In the genomic region with DNA sequence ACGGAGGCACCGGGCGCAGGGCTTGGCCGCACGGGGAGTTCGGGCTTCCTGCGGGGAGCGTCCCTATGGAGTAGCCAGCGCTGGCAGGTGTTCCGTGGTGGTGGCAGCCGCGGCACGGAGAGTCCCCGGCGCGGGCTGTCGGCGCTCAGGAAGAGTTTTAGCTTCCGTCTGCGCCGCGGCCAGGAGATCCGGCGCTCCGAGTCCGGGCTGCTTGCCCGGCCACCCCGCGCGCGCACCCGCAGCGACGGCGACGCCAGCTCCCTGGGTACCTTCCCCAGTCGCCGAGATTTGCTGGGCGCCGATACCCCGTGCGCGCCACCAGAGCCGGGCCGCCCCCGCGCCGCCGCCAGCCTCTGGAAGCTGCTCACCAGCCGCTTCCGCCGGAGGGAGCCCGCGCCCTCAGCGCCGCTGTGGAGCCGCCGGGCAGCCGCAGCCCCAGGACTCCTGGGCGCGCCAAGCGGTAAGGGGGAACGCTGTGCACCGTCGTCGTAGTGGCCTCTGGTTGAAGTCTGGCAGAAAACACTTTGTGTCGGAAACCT, we compare ENCODE assay signal across 8 mouse cellular contexts. TPM values are rescaled to one million over a fixed set of nuclear protein-coding genes. Genes with fewer than 3 reads are reported as not detected.
DNase-seq lines count a peak whose midpoint lies in the region; ATAC-seq and TF ChIP-seq lines count a peak whose summit lies in the region.

No protein-coding gene starts in this region.

- H3K4me2 ChIP-seq in intestine, postnatal 0 days (replicated peaks; ENCODE audit: low read depth): peak overlapping the region; percentile 85
- H3K4me2 ChIP-seq in liver, embryonic 12.5 days: peak overlapping the region; percentile 68
- peak overlapping the region; percentile 61 for H3K4me2 ChIP-seq in neural tube, embryonic 14.5 days (ENCODE audit: low read depth, low read length)

- peak; percentile 57 for TF ChIP-seq CTCF in intestine, postnatal 0 days (IDR thresholded peaks at IDR 0.05; ENCODE audit: low read depth)

- DNase-seq in adrenal gland, postnatal 25 days: peak; percentile 74
- peak; percentile 52 to 61 for DNase-seq in thymus, postnatal 36 days

- peak overlapping the region; percentile 27 for H3K4me3 ChIP-seq in erythroblast, embryonic 14.5 days (replicated peaks)
- H3K4me3 ChIP-seq in intestine, postnatal 0 days (ENCODE audit: low read depth, low read length): peak overlapping the region; percentile 43
- H3K4me3 ChIP-seq in liver, embryonic 12.5 days: peak overlapping the region; percentile 46
- peak overlapping the region; percentile 25 for H3K4me3 ChIP-seq in neural tube, embryonic 14.5 days (ENCODE audit: low read depth, low read length)

- H3K36me3 ChIP-seq in erythroblast, embryonic 14.5 days (ENCODE audit: control insufficient read depth): peaks cover 50% of the 10 kb centered on the region
- peaks cover 23% of the 10 kb centered on the region for H3K36me3 ChIP-seq in intestine, postnatal 0 days (ENCODE audit: control insufficient read depth, insufficient read depth)
- peaks cover 52% of the 10 kb centered on the region for H3K36me3 ChIP-seq in liver, embryonic 12.5 days
- H3K36me3 ChIP-seq in neural tube, embryonic 14.5 days (ENCODE audit: control insufficient read depth, insufficient read depth, low read length): peaks cover 22% of the 10 kb centered on the region

- no peaks in the 10 kb centered on the region; the same call in 1 of the 2 replicates for H3K9me3 ChIP-seq in erythroblast, embryonic 14.5 days (ENCODE audit: control insufficient read depth, low read length)
- H3K9me3 ChIP-seq in intestine, postnatal 0 days (ENCODE audit: control insufficient read depth): no peaks in the 10 kb centered on the region
- H3K9me3 ChIP-seq in liver, embryonic 12.5 days (replicated peaks): no peaks in the 10 kb centered on the region
- H3K9me3 ChIP-seq in neural tube, embryonic 14.5 days (ENCODE audit: control insufficient read depth, low read length): no peaks in the 10 kb centered on the region

- H3K27ac ChIP-seq in intestine, postnatal 0 days (ENCODE audit: low read depth, low read length): no peak overlapping the region
- H3K27ac ChIP-seq in liver, embryonic 12.5 days: no peak overlapping the region
- H3K27ac ChIP-seq in neural tube, embryonic 14.5 days (ENCODE audit: low read depth, low read length): no peak overlapping the region; the same call in 1 of the 2 replicates

- no peak for ATAC-seq in erythroblast, adult 5-6 weeks (replicated peaks; ENCODE audit: low FRiP score, poor library complexity, severe bottlenecking)
- ATAC-seq in granulocyte monocyte progenitor cell, adult 5-6 weeks (replicated peaks; ENCODE audit: poor library complexity, severe bottlenecking): peak; percentile 51
- ATAC-seq in intestine, postnatal 0 days: no peak
- ATAC-seq in liver, embryonic 12.5 days: no peak
- ATAC-seq in neural tube, embryonic 14.5 days (ENCODE audit: low read depth): peak; percentile 6; the same call in 1 of the 2 replicates

- peaks cover 13% of the 10 kb centered on the region for H3K4me1 ChIP-seq in erythroblast, embryonic 14.5 days (ENCODE audit: control insufficient read depth)
- peaks cover 12% of the 10 kb centered on the region for H3K4me1 ChIP-seq in intestine, postnatal 0 days (replicated peaks; ENCODE audit: control insufficient read depth, insufficient read depth, low read length)
- H3K4me1 ChIP-seq in liver, embryonic 12.5 days: peaks cover 44% of the 10 kb centered on the region
- H3K4me1 ChIP-seq in neural tube, embryonic 14.5 days (ENCODE audit: control insufficient read depth, insufficient read depth, low read length): peaks cover 22% of the 10 kb centered on the region

- H3K27me3 ChIP-seq in erythroblast, embryonic 14.5 days (ENCODE audit: control insufficient read depth): peaks cover 28% of the 10 kb centered on the region
- H3K27me3 ChIP-seq in intestine, postnatal 0 days (replicated peaks; ENCODE audit: control insufficient read depth, insufficient read depth, low read length): no peaks in the 10 kb centered on the region; the same call in 1 of the 2 replicates
- H3K27me3 ChIP-seq in liver, embryonic 12.5 days (replicated peaks): peaks cover 43% of the 10 kb centered on the region
- H3K27me3 ChIP-seq in neural tube, embryonic 14.5 days (ENCODE audit: control insufficient read depth, insufficient read depth, low read length): peaks cover 2% of the 10 kb centered on the region; the same call in 1 of the 2 replicates

- 8% methylated on average over 66 of the region's 67 CpGs for WGBS in intestine, postnatal 0 days
- 9% methylated on average over 67 of the region's 67 CpGs for WGBS in liver, embryonic 12.5 days (ENCODE audit: insufficient replicate concordance)
- WGBS in neural tube, embryonic 14.5 days: 3% methylated on average over 54 of the region's 67 CpGs

- peak overlapping the region; percentile 38 for H3K9ac ChIP-seq in intestine, postnatal 0 days (ENCODE audit: low read depth, low read length)
- 0 out of 2 replicates have a peak overlapping the region, but pooled peaks have one; percentile 10 for H3K9ac ChIP-seq in liver, embryonic 12.5 days
- H3K9ac ChIP-seq in neural tube, embryonic 14.5 days (replicated peaks; ENCODE audit: low read depth, low read length): peak overlapping the region; percentile 44

RNA-seq across cellular contexts. Expression of a gene that starts 22.8 kb away (rescaled TPM):
- polyA plus RNA-seq in erythroblast, embryonic 14.5 days (2012): 17.2 and 18.9 TPM in 2 replicates
- total RNA-seq in erythroblast, adult 5-6 weeks (2015; ENCODE audit: low replicate concordance): 1.0 and 3.5 TPM in 2 replicates
- total RNA-seq in erythroblast, adult 5-6 weeks (2017; ENCODE audit: low replicate concordance): 10.5 and 14.5 TPM in 2 replicates
- 75.6 and 89.0 TPM in 2 replicates for total RNA-seq in adrenal gland, postnatal 25 days (2021)
- total RNA-seq in granulocyte monocyte progenitor cell, adult 5-6 weeks (2014; fragmentation: Nextera tagmentation): 21.5 and 26.8 TPM in 2 replicates
- 19.4 and 31.8 TPM in 2 replicates for total RNA-seq in granulocyte monocyte progenitor cell, adult 5-6 weeks (2017)
- polyA plus RNA-seq in intestine, postnatal 0 days (2015; fragmentation: Nextera tagmentation; extraction: Ambion mirVana): 14.9 and 16.6 TPM in 2 replicates
- polyA plus RNA-seq in liver, embryonic 12.5 days (2016; fragmentation: Nextera tagmentation; extraction: Ambion mirVana): 25.5 and 26.5 TPM in 2 replicates
- polyA plus RNA-seq in neural tube, embryonic 14.5 days (2014; fragmentation: Nextera tagmentation; extraction: Ambion mirVana): 59.3 and 63.6 TPM in 2 replicates

RNA-seq across cellular contexts. Expression of a gene that starts 27.1 kb away (rescaled TPM):
- 2.3 and 2.8 TPM in 2 replicates for polyA plus RNA-seq in erythroblast, embryonic 14.5 days (2012)
- 2.9 and 3.7 TPM in 2 replicates for total RNA-seq in erythroblast, adult 5-6 weeks (2015; ENCODE audit: low replicate concordance)
- total RNA-seq in erythroblast, adult 5-6 weeks (2017; ENCODE audit: low replicate concordance): 2.0 and 4.3 TPM in 2 replicates
- 12.5 and 16.8 TPM in 2 replicates for total RNA-seq in adrenal gland, postnatal 25 days (2021)
- total RNA-seq in granulocyte monocyte progenitor cell, adult 5-6 weeks (2014; fragmentation: Nextera tagmentation): 6.4 and 18.7 TPM in 2 replicates
- 8.8 and 11.1 TPM in 2 replicates for total RNA-seq in granulocyte monocyte progenitor cell, adult 5-6 weeks (2017)
- 27.5 and 28.8 TPM in 2 replicates for polyA plus RNA-seq in intestine, postnatal 0 days (2015; fragmentation: Nextera tagmentation; extraction: Ambion mirVana)
- polyA plus RNA-seq in liver, embryonic 12.5 days (2016; fragmentation: Nextera tagmentation; extraction: Ambion mirVana): 6.7 and 7.2 TPM in 2 replicates
- polyA plus RNA-seq in neural tube, embryonic 14.5 days (2014; fragmentation: Nextera tagmentation; extraction: Ambion mirVana): 63.9 and 68.0 TPM in 2 replicates

RNA-seq across cellular contexts. Expression of a gene that starts 29.7 kb away (rescaled TPM):
- 33.0 and 33.8 TPM in 2 replicates for polyA plus RNA-seq in erythroblast, embryonic 14.5 days (2012)
- 9.2 and 25.1 TPM in 2 replicates for total RNA-seq in erythroblast, adult 5-6 weeks (2015; ENCODE audit: low replicate concordance)
- 4.3 and 9.1 TPM in 2 replicates for total RNA-seq in erythroblast, adult 5-6 weeks (2017; ENCODE audit: low replicate concordance)
- total RNA-seq in adrenal gland, postnatal 25 days (2021): 114 and 119 TPM in 2 replicates
- total RNA-seq in granulocyte monocyte progenitor cell, adult 5-6 weeks (2014; fragmentation: Nextera tagmentation): 53.8 and 75.7 TPM in 2 replicates
- total RNA-seq in granulocyte monocyte progenitor cell, adult 5-6 weeks (2017): 15.9 and 23.3 TPM in 2 replicates
- polyA plus RNA-seq in intestine, postnatal 0 days (2015; fragmentation: Nextera tagmentation; extraction: Ambion mirVana): 66.8 and 67.0 TPM in 2 replicates
- 72.4 and 78.0 TPM in 2 replicates for polyA plus RNA-seq in liver, embryonic 12.5 days (2016; fragmentation: Nextera tagmentation; extraction: Ambion mirVana)
- 93.2 and 97.7 TPM in 2 replicates for polyA plus RNA-seq in neural tube, embryonic 14.5 days (2014; fragmentation: Nextera tagmentation; extraction: Ambion mirVana)

RNA-seq across cellular contexts. Expression of a gene that starts 51.2 kb away (rescaled TPM):
- polyA plus RNA-seq in erythroblast, embryonic 14.5 days (2012): 1.1 and 2.5 TPM in 2 replicates
- total RNA-seq in erythroblast, adult 5-6 weeks (2015; ENCODE audit: low replicate concordance): 1.7 and 16.1 TPM in 2 replicates
- total RNA-seq in erythroblast, adult 5-6 weeks (2017; ENCODE audit: low replicate concordance): 6.3 and 15.9 TPM in 2 replicates
- total RNA-seq in adrenal gland, postnatal 25 days (2021): 50.5 and 59.1 TPM in 2 replicates
- 20.9 and 28.9 TPM in 2 replicates for total RNA-seq in granulocyte monocyte progenitor cell, adult 5-6 weeks (2014; fragmentation: Nextera tagmentation)
- 13.5 and 29.3 TPM in 2 replicates for total RNA-seq in granulocyte monocyte progenitor cell, adult 5-6 weeks (2017)
- polyA plus RNA-seq in intestine, postnatal 0 days (2015; fragmentation: Nextera tagmentation; extraction: Ambion mirVana): 29.9 and 30.1 TPM in 2 replicates
- 16.2 and 16.6 TPM in 2 replicates for polyA plus RNA-seq in liver, embryonic 12.5 days (2016; fragmentation: Nextera tagmentation; extraction: Ambion mirVana)
- polyA plus RNA-seq in neural tube, embryonic 14.5 days (2014; fragmentation: Nextera tagmentation; extraction: Ambion mirVana): 11.2 and 13.8 TPM in 2 replicates

RNA-seq across cellular contexts. Expression of a gene that starts 51.5 kb away (rescaled TPM):
- polyA plus RNA-seq in erythroblast, embryonic 14.5 days (2012): 0.40 and 0.67 TPM in 2 replicates
- 0.58 and 4.2 TPM in 2 replicates for total RNA-seq in erythroblast, adult 5-6 weeks (2015; ENCODE audit: low replicate concordance)
- 2.5 and 3.5 TPM in 2 replicates for total RNA-seq in erythroblast, adult 5-6 weeks (2017; ENCODE audit: low replicate concordance)
- total RNA-seq in adrenal gland, postnatal 25 days (2021): 46.4 and 51.2 TPM in 2 replicates
- total RNA-seq in granulocyte monocyte progenitor cell, adult 5-6 weeks (2014; fragmentation: Nextera tagmentation): 24.4 and 36.9 TPM in 2 replicates
- total RNA-seq in granulocyte monocyte progenitor cell, adult 5-6 weeks (2017): 20.7 and 22.4 TPM in 2 replicates
- polyA plus RNA-seq in intestine, postnatal 0 days (2015; fragmentation: Nextera tagmentation; extraction: Ambion mirVana): 28.4 and 29.9 TPM in 2 replicates
- polyA plus RNA-seq in liver, embryonic 12.5 days (2016; fragmentation: Nextera tagmentation; extraction: Ambion mirVana): 13.0 and 14.1 TPM in 2 replicates
- polyA plus RNA-seq in neural tube, embryonic 14.5 days (2014; fragmentation: Nextera tagmentation; extraction: Ambion mirVana): 119 and 126 TPM in 2 replicates

Comparison
In these comparisons a context has a peak if more than half of its experiments do, and no peak if none do; other contexts are left out.
1. ATAC-seq: peak in granulocyte monocyte progenitor cell, adult 5-6 weeks (single experiment) and neural tube, embryonic 14.5 days (single experiment); none in erythroblast, adult 5-6 weeks (single experiment), intestine, postnatal 0 days (single experiment) and liver, embryonic 12.5 days (single experiment).
2. Peak in every context shown above with its lines, with median percentiles within 50 percentile points of each other: H3K4me3 ChIP-seq, H3K4me2 ChIP-seq and H3K9ac ChIP-seq.